ENCODE assay signal across 15 mouse cellular contexts in the genomic region with DNA sequence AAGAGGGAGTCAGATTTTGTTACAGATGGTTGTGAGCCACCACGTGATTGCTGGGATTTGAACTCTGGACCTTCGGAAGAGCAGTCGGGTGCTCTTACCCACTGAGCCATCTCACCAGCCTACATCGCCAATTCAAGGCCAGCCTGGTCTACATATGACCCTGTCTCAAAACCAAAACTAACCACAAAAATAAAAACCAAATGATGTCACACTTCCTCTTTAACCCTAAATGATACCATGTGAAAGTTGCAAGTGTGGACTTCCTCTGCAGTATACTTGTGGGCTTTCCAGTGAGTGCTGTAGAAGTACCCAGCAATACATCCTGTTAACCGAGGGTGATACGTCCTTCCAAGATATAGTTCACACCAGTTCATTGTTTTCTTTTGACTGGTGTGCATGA. TPM values are rescaled to one million over a fixed set of nuclear protein-coding genes. Genes with fewer than 3 reads are reported as not detected.
DNase-seq lines count a peak whose midpoint lies in the region; ATAC-seq and TF ChIP-seq lines count a peak whose summit lies in the region.
"Had no signal": no experiment of that assay in that cellular context is flagged by ENCODE, and none has a peak within 500 bp of the region (broad histone marks: within the 10 kb centered on the region; RNA-seq: fewer than 3 reads in every experiment).

No protein-coding gene starts in this region.

- no peak overlapping the region for H3K4me2 ChIP-seq in liver, embryonic 12.5 days
- H3K4me2 ChIP-seq in liver, embryonic 11.5 days = no peak overlapping the region
- no peak overlapping the region for H3K4me2 ChIP-seq in CH12.LX (ENCODE audit: insufficient read depth, low read depth, poor library complexity, severe bottlenecking)
- no peak overlapping the region for H3K4me2 ChIP-seq in forebrain, postnatal 0 days (ENCODE audit: low read depth)
- H3K4me2 ChIP-seq: hindbrain, embryonic 14.5 days; midbrain, embryonic 12.5 days had no signal

- H3K36me3 ChIP-seq in liver, embryonic 12.5 days = no peaks in the 10 kb centered on the region
- no peaks in the 10 kb centered on the region for H3K36me3 ChIP-seq in liver, embryonic 11.5 days (ENCODE audit: control insufficient read depth, insufficient read depth, low read length)
- no peaks in the 10 kb centered on the region for H3K36me3 ChIP-seq in CH12.LX (replicated peaks in 1 of 2; ENCODE audit: control insufficient read depth in 1 of 2, insufficient read depth in 1 of 2, low read length in 1 of 2)
- H3K36me3 ChIP-seq in forebrain, embryonic 10.5 days (replicated peaks) = no peaks in the 10 kb centered on the region
- no peaks in the 10 kb centered on the region for H3K36me3 ChIP-seq in forebrain, postnatal 0 days (ENCODE audit: insufficient read depth)
- H3K36me3 ChIP-seq: midbrain, embryonic 12.5 days had no signal

- no peak for DNase-seq in liver, embryonic 11.5 days (ENCODE audit: low spot score)
- peak; percentile 88 for DNase-seq in CH12.LX (ENCODE audit: extremely low read depth)
- no peak for DNase-seq in forebrain, embryonic 10.5 days (ENCODE audit: extremely low spot score, low spot score)
- no peak for DNase-seq in ovary, postnatal 10 days (ENCODE audit: low spot score)
- DNase-seq in forebrain, postnatal 0 days = no peak
- DNase-seq: adrenal gland, postnatal 25 days; cerebellum, postnatal 10 days; thymus, postnatal 4 days had no signal

- no peak for TF ChIP-seq POLR2A in CH12.LX (IDR thresholded peaks at IDR 0.05; ENCODE audit: low read depth, low read length)

- TF ChIP-seq RAD21 in CH12.LX (IDR thresholded peaks at IDR 0.05; ENCODE audit: low read depth, low read length) = no peak; the same call in 1 of the 2 replicates

- peak; percentile 32; the same call in 1 of the 2 replicates for ATAC-seq in liver, embryonic 12.5 days
- no peak for ATAC-seq in liver, embryonic 11.5 days (replicated peaks; ENCODE audit: low FRiP score)
- ATAC-seq in hematopoietic stem cell, adult 5-6 weeks (replicated peaks in 1 of 2; ENCODE audit: insufficient read depth in 1 of 2, low FRiP score in 2 of 2, low TSS enrichment in 1 of 2, low read depth in 1 of 2, poor library complexity in 2 of 2, severe bottlenecking in 2 of 2) = peak; percentile 94 to 96
- peak; percentile 97 for ATAC-seq in neutrophil, adult 5-6 weeks (ENCODE audit: extremely low read depth, insufficient number of reproducible peaks, low FRiP score, poor library complexity, severe bottlenecking)
- ATAC-seq in forebrain, postnatal 0 days = no peak

- H3K4me3 ChIP-seq in liver, embryonic 12.5 days = no peak overlapping the region
- no peak overlapping the region for H3K4me3 ChIP-seq in liver, embryonic 11.5 days (ENCODE audit: low read depth, low read length)
- H3K4me3 ChIP-seq in CH12.LX (replicated peaks in 1 of 3; ENCODE audit: low read depth in 2 of 3, low read length in 2 of 3, poor library complexity in 1 of 3) = no peak overlapping the region
- no peak overlapping the region for H3K4me3 ChIP-seq in forebrain, embryonic 10.5 days
- no peak overlapping the region for H3K4me3 ChIP-seq in forebrain, postnatal 0 days (ENCODE audit: low read depth, low read length)
- H3K4me3 ChIP-seq: midbrain, embryonic 12.5 days had no signal

- no peak for TF ChIP-seq CTCF in CH12.LX (conservative IDR thresholded peaks at IDR 0.05 in 1 of 2, IDR thresholded peaks at IDR 0.05 in 1 of 2; ENCODE audit: low read depth in 2 of 2, low read length in 2 of 2)
- no peak for TF ChIP-seq CTCF in forebrain, postnatal 0 days (IDR thresholded peaks at IDR 0.05; ENCODE audit: low read depth)

- dilution Hi-C loops in CH12.LX (cut with MboI; ENCODE audit: extremely low pct_ligation_motif_present, extremely low pct_unique_long_range_greater_than_20kb, low sequenced_read_pairs) = no loop called here

- peak; percentile 92 for TF ChIP-seq EP300 in CH12.LX (IDR thresholded peaks at IDR 0.05; ENCODE audit: low read length)

- WGBS in liver, embryonic 12.5 days (ENCODE audit: insufficient replicate concordance) = 47% methylated on average over 6 of the region's 6 CpGs
- 62% methylated on average over 6 of the region's 6 CpGs for WGBS in liver, embryonic 11.5 days
- 91% methylated on average over 6 of the region's 6 CpGs for WGBS in forebrain, embryonic 10.5 days
- WGBS in forebrain, postnatal 0 days = 92% methylated on average over 6 of the region's 6 CpGs

- no peaks in the 10 kb centered on the region for H3K79me2 ChIP-seq in CH12.LX (replicated peaks; ENCODE audit: control insufficient read depth, extremely low read depth, insufficient read depth, poor library complexity, severe bottlenecking)

- no peaks in the 10 kb centered on the region for H3K9me3 ChIP-seq in liver, embryonic 12.5 days (replicated peaks)
- H3K9me3 ChIP-seq in liver, embryonic 11.5 days (ENCODE audit: control insufficient read depth, low read length) = no peaks in the 10 kb centered on the region
- H3K9me3 ChIP-seq in CH12.LX (replicated peaks; ENCODE audit: low read length) = no peaks in the 10 kb centered on the region
- no peaks in the 10 kb centered on the region for H3K9me3 ChIP-seq in forebrain, embryonic 10.5 days
- no peaks in the 10 kb centered on the region for H3K9me3 ChIP-seq in forebrain, postnatal 0 days (ENCODE audit: low read length)
- H3K9me3 ChIP-seq: midbrain, embryonic 12.5 days had no signal

- no peak overlapping the region for H3K27ac ChIP-seq in liver, embryonic 12.5 days
- no peak overlapping the region for H3K27ac ChIP-seq in liver, embryonic 11.5 days (ENCODE audit: low read depth, low read length)
- no peak overlapping the region for H3K27ac ChIP-seq in CH12.LX (ENCODE audit: insufficient read depth, low read depth)
- H3K27ac ChIP-seq in forebrain, embryonic 10.5 days = no peak overlapping the region
- H3K27ac ChIP-seq in forebrain, postnatal 0 days (ENCODE audit: low read depth, low read length) = no peak overlapping the region
- H3K27ac ChIP-seq: hindbrain, embryonic 14.5 days; kidney, postnatal 0 days; liver, embryonic 14.5 days; midbrain, embryonic 12.5 days had no signal

- in situ Hi-C loops in CH12.LX (cut with MboI; ENCODE audit: low pct_ligation_motif_present, low pct_unique_long_range_greater_than_20kb, low sequenced_read_pairs) = loop anchor here (25.0 kb wide), 1 partner anchor 156 kb away; no protein-coding TSS in a partner anchor

- H3K4me1 ChIP-seq in liver, embryonic 12.5 days = peaks cover 7% of the 10 kb centered on the region
- H3K4me1 ChIP-seq in liver, embryonic 11.5 days (replicated peaks; ENCODE audit: control insufficient read depth, insufficient read depth, low read length) = no peaks in the 10 kb centered on the region
- peaks cover 3 to 20% of the 10 kb centered on the region in 2 experiments for H3K4me1 ChIP-seq in CH12.LX (ENCODE audit: control insufficient read depth in 1 of 2, insufficient read depth in 2 of 2)
- H3K4me1 ChIP-seq in forebrain, embryonic 10.5 days = peaks cover 6% of the 10 kb centered on the region; the same call in 1 of the 2 replicates
- H3K4me1 ChIP-seq in forebrain, postnatal 0 days (ENCODE audit: insufficient read depth) = no peaks in the 10 kb centered on the region
- H3K4me1 ChIP-seq: midbrain, embryonic 12.5 days had no signal

- no peak overlapping the region for H3K9ac ChIP-seq in liver, embryonic 12.5 days
- no peak overlapping the region for H3K9ac ChIP-seq in liver, embryonic 11.5 days (ENCODE audit: low read depth, low read length)
- no peak overlapping the region for H3K9ac ChIP-seq in CH12.LX (ENCODE audit: insufficient read depth, low read depth)
- no peak overlapping the region for H3K9ac ChIP-seq in forebrain, postnatal 0 days
- H3K9ac ChIP-seq: hindbrain, embryonic 14.5 days; liver, embryonic 14.5 days; midbrain, embryonic 12.5 days had no signal

- H3K27me3 ChIP-seq in liver, embryonic 12.5 days (replicated peaks) = no peaks in the 10 kb centered on the region
- no peaks in the 10 kb centered on the region for H3K27me3 ChIP-seq in liver, embryonic 11.5 days (replicated peaks; ENCODE audit: control insufficient read depth, insufficient read depth, low read length)
- H3K27me3 ChIP-seq in CH12.LX (replicated peaks) = no peaks in the 10 kb centered on the region
- no peaks in the 10 kb centered on the region for H3K27me3 ChIP-seq in forebrain, embryonic 10.5 days (ENCODE audit: poor library complexity, severe bottlenecking)
- no peaks in the 10 kb centered on the region for H3K27me3 ChIP-seq in forebrain, postnatal 0 days (ENCODE audit: insufficient read depth, low read length)
- H3K27me3 ChIP-seq: midbrain, embryonic 12.5 days had no signal

TF ChIP-seq in CH12.LX, 34 proteins besides CTCF, POLR2A, EP300 and RAD21 (continues in another document):
- TF ChIP-seq RCOR1 (conservative IDR thresholded peaks at IDR 0.05; ENCODE audit: low read depth, low read length) = no peak
- peak; percentile 59; the same call in 1 of the 2 replicates for TF ChIP-seq ELF1 (IDR thresholded peaks at IDR 0.05; ENCODE audit: low read depth, low read length)
- TF ChIP-seq NELFE (IDR thresholded peaks at IDR 0.05; ENCODE audit: low read depth, low read length) = no peak
- no peak for TF ChIP-seq USF2 (conservative IDR thresholded peaks at IDR 0.05; ENCODE audit: low read depth, low read length)
- 0 out of 2 replicates have a peak, but pooled peaks have one; percentile 25 for TF ChIP-seq SIN3A (IDR thresholded peaks at IDR 0.05; ENCODE audit: low read length)
- 0 out of 2 replicates have a peak, but pooled peaks have one; percentile 13 for TF ChIP-seq KAT2A (IDR thresholded peaks at IDR 0.05; ENCODE audit: insufficient replicate concordance, low read length)
- TF ChIP-seq IRF4 (IDR thresholded peaks at IDR 0.05; ENCODE audit: low read depth, low read length) = peak; percentile 88
- TF ChIP-seq CHD1 (IDR thresholded peaks at IDR 0.05; ENCODE audit: low read depth, low read length) = no peak
- TF ChIP-seq PAX5 (IDR thresholded peaks at IDR 0.05; ENCODE audit: low read length) = no peak
- TF ChIP-seq MAX (IDR thresholded peaks at IDR 0.05; ENCODE audit: low read length) = 0 out of 2 replicates have a peak, but pooled peaks have one; percentile 50
- TF ChIP-seq UBTF (IDR thresholded peaks at IDR 0.05; ENCODE audit: low read depth, low read length) = no peak
- TF ChIP-seq NRF1 (IDR thresholded peaks at IDR 0.05; ENCODE audit: low read depth, low read length) = no peak
- TF ChIP-seq TBP (conservative IDR thresholded peaks at IDR 0.05; ENCODE audit: low read depth, low read length) = peak; percentile 96

RNA-seq across cellular contexts. Expression of gene Bcas2, which starts 34.9 kb away (rescaled TPM):
- polyA plus RNA-seq in liver, embryonic 12.5 days (2016; fragmentation: Nextera tagmentation; extraction: Ambion mirVana) = 235 and 237 TPM in 2 replicates
- polyA plus RNA-seq in liver, embryonic 11.5 days (2014; fragmentation: Nextera tagmentation; extraction: Ambion mirVana) = 272 and 278 TPM in 2 replicates
- total RNA-seq in CH12.LX (2012; rRNA removed) = 65.3 and 77.6 TPM in 2 replicates
- total RNA-seq in CH12.LX (2014; rRNA removed) = 126 and 138 TPM in 2 replicates
- polyA plus RNA-seq in CH12.LX (2012; ENCODE audit: insufficient read length, low read depth) = 111 and 130 TPM in 2 replicates
- total RNA-seq in hematopoietic stem cell, adult 5-6 weeks (2017) = 169 and 219 TPM in 2 replicates
- 75.9 and 94.6 TPM in 2 replicates for total RNA-seq in neutrophil, adult 5-6 weeks (2017)
- 244 and 253 TPM in 2 replicates for polyA plus RNA-seq in forebrain, embryonic 10.5 days (2016; fragmentation: Nextera tagmentation; extraction: Ambion mirVana)
- total RNA-seq in forebrain, postnatal 0 days (2014; rRNA removed) = 105 and 121 TPM in 2 replicates
- 213 and 237 TPM in 2 replicates for polyA plus RNA-seq in forebrain, postnatal 0 days (2015; fragmentation: Nextera tagmentation; extraction: Ambion mirVana)

Comparison
In these comparisons a context has a peak if more than half of its experiments do, and no peak if none do; other contexts are left out.
1. ATAC-seq: peak in liver, embryonic 12.5 days (single experiment), hematopoietic stem cell, adult 5-6 weeks (2 of 2) and neutrophil, adult 5-6 weeks (single experiment); none in liver, embryonic 11.5 days (single experiment) and forebrain, postnatal 0 days (single experiment).